Mouse (Mus musculus) cortical plate, adult 2 months (tissue): Measurements from ENCODE around the gene Cyp8b1.

ENCODE experiments used
- CTCF ChIP-seq: fragments of 200-500 bp; IDR thresholded peaks from 2 replicates; pipeline ENCODE4 v1.5.1; 2011; ENCODE audit warnings: mild to moderate bottlenecking, control low read depth, low read length; ENCODE audit not compliant: insufficient read depth; ENCODE audit errors: extremely low read depth
- POLR2A ChIP-seq: fragments of 200-500 bp; IDR thresholded peaks from 2 replicates; pipeline ENCODE4 v1.6.1; 2011; ENCODE audit warnings: mild to moderate bottlenecking, low read length, control low read depth; ENCODE audit not compliant: insufficient read depth; ENCODE audit errors: extremely low read depth

DNA sequence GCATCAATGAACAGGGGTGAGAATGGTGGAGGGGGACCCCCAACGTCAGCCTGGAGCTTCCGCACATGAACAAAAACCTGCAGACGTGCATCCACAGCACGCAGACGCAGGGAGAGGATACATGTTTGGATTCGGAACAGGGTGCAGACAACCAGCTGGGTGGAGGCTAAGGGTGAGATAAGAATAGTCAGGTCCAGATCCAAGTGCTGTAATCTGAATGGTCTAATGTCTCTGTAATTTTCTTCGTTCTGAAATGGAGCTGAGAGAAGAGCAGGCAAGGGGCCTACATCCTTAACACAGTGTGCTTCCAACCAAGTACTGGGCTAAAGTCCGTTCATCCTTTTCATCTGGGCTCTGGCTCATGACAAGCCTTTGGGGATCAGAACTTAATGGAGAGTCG is 24.8 kb downstream of the Cyp8b1 start:
- TF ChIP-seq CTCF, result no peak
- TF ChIP-seq POLR2A, result no peak
